Mouse (Mus musculus): Measurements from ENCODE around the gene Acvrl1.
A peak's percentile ranks its signal among the peaks of the same experiment; 100 is the strongest.

Gene Acvrl1

DNA sequence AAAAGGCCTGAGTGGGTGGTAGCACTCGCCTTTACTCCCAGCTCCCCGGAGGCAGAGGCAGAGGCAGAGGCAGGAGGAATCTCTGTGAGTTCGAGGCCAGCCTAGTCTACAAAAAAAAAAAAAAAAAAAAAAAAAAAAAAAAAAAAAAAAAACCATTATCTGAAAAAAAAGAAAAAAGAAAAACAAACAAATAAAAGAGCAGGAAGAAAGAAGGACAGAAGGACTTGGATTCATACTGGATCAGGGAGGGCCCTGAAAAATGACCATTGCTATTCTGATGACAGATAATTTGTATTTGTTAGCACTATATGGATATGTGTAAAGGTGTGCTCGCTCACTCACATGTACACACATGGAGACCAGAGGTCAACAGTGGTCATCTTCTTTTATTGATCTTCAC is 43.0 kb downstream of the Acvrl1 start:
- H3K36me3 ChIP-seq (ENCODE audit: insufficient read depth, low read length) = no peaks in the 10 kb centered on the region
- H3K27me3 ChIP-seq (ENCODE audit: insufficient read depth, low read length) = peaks cover 23% of the 10 kb centered on the region
- H3K4me3 ChIP-seq (replicated peaks; ENCODE audit: low read length) = no peak overlapping the region

DNA sequence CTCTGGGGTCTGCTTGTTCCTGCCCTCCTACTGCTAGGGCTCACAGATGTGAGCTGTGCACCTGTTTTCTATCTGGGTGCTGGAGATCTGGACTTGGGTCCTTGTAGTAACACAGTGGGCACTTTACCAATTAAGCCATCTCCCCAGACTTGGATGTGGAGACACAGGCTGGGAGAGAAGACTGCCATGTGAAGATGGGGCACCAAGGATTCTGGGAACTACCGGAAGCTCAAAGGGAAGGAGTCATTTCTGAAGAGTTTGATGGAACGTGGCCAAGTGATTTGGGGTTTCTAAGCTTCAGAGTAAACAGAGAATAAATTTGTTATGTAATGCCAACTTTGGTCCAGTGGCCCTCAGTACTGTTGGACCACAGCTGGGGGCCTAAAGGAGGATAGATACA is 43.7 kb downstream of the Acvrl1 start:
- H3K36me3 ChIP-seq (ENCODE audit: insufficient read depth, low read length) = no peaks in the 10 kb centered on the region
- TF ChIP-seq NANOG (IDR thresholded peaks at IDR 0.05; ENCODE audit: borderline replicate concordance, low read length) (no peak), POU5F1 (IDR thresholded peaks at IDR 0.05; ENCODE audit: borderline replicate concordance, low read length) (no peak), CTCF (conservative IDR thresholded peaks at IDR 0.05; ENCODE audit: low read length) (no peak)

More for the DNA sequence above, 43.0 kb downstream of the Acvrl1 start:
- TF ChIP-seq CTCF (conservative IDR thresholded peaks at IDR 0.05; ENCODE audit: low read length) (no peak), NANOG (IDR thresholded peaks at IDR 0.05; ENCODE audit: borderline replicate concordance, low read length) (no peak), POU5F1 (IDR thresholded peaks at IDR 0.05; ENCODE audit: borderline replicate concordance, low read length) (no peak)
- H3K4me1 ChIP-seq (replicated peaks; ENCODE audit: low read depth, low read length) = peaks cover 50% of the 10 kb centered on the region
- no peaks in the 10 kb centered on the region for H3K9me3 ChIP-seq (ENCODE audit: low read length)

GRCm38 (mm10) chr15:101173421-101174211 is 45.3 kb downstream of the Acvrl1 start, which contains the start of gene Acvr1b:
TSS of gene Acvr1b (plus strand) at chr15:101174067.
- H3K27me3 ChIP-seq (ENCODE audit: insufficient read depth, low read length) = peaks cover 18% of the 10 kb centered on the region
- no peaks in the 10 kb centered on the region for H3K36me3 ChIP-seq (ENCODE audit: insufficient read depth, low read length)
- peak within 1 kb of the TSS; percentile 91 for H3K4me3 ChIP-seq (replicated peaks; ENCODE audit: low read length)
- TF ChIP-seq POU5F1 (IDR thresholded peaks at IDR 0.05; ENCODE audit: borderline replicate concordance, low read length) (no peak), CTCF (conservative IDR thresholded peaks at IDR 0.05; ENCODE audit: low read length) (no peak), NANOG (IDR thresholded peaks at IDR 0.05; ENCODE audit: borderline replicate concordance, low read length) (no peak)
- H3K4me1 ChIP-seq (replicated peaks; ENCODE audit: low read depth, low read length) = peaks cover 61% of the 10 kb centered on the region
- H3K9me3 ChIP-seq (ENCODE audit: low read length) = no peaks in the 10 kb centered on the region

More for the DNA sequence above, 43.7 kb downstream of the Acvrl1 start:
- Histone ChIP-seq H3K9me3 (ENCODE audit: low read length) (no peaks in the 10 kb centered on the region), H3K4me3 (replicated peaks; ENCODE audit: low read length) (no peak overlapping the region), H3K27me3 (ENCODE audit: insufficient read depth, low read length) (peaks cover 23% of the 10 kb centered on the region), H3K4me1 (replicated peaks; ENCODE audit: low read depth, low read length) (peaks cover 54% of the 10 kb centered on the region)

DNA sequence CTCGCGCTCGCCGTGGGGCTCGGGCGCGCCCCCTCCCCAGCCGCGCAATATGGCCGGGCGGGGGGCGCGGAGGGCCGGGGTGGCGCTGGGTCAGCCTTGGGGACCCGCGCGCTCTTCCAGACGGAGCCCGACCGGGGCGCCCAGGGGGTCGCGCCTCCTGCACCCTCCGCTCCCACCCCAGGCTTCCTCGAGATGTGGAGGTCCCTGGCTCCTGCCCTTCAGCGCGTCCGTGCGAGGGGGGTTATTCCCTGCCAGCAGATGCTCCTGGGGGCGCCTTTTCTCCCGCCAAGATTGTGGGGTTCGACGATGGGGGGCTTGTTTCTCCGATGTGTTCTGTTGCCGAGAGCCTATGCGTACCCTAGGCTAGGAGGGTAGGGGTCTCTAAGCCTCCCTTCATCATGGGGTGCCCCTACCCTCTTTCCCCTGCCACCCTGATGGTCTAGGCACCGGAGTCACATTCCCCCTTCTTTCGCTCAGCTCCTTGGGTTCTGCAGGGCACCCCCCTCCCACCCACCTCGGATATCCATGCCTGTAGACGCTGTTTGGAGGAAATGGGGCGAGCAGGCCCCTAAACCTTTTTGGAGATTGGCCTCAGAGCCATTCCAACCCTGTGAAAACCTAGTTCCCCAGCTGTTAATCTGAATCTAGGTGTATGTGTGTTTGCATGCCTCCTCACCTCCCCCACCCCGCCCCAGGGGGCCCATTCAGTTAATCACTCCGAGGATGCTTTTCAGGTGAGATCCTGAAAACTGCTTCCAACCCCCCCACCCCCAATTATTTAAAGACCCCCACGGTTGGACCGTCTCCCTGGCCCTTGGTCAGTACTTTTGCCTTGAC is 46.2 kb downstream of the Acvrl1 start:
- no peaks in the 10 kb centered on the region for H3K36me3 ChIP-seq (ENCODE audit: insufficient read depth, low read length)

GRCm38 (mm10) chr15:101175131-101175460 is 46.8 kb downstream of the Acvrl1 start:
- Histone ChIP-seq H3K4me3 (replicated peaks; ENCODE audit: low read length) (peak overlapping the region; percentile 91), H3K9me3 (ENCODE audit: low read length) (no peaks in the 10 kb centered on the region), H3K36me3 (ENCODE audit: insufficient read depth, low read length) (no peaks in the 10 kb centered on the region; the same call in 1 of the 2 replicates), H3K27me3 (ENCODE audit: insufficient read depth, low read length) (peaks cover 18% of the 10 kb centered on the region), H3K4me1 (replicated peaks; ENCODE audit: low read depth, low read length) (peaks cover 70% of the 10 kb centered on the region)
- TF ChIP-seq NANOG (IDR thresholded peaks at IDR 0.05; ENCODE audit: borderline replicate concordance, low read length) = no peak
- no peak for TF ChIP-seq POU5F1 (IDR thresholded peaks at IDR 0.05; ENCODE audit: borderline replicate concordance, low read length)
- TF ChIP-seq CTCF (conservative IDR thresholded peaks at IDR 0.05; ENCODE audit: low read length) = no peak

More for the DNA sequence above, 46.2 kb downstream of the Acvrl1 start:
- Histone ChIP-seq H3K9me3 (ENCODE audit: low read length) (no peaks in the 10 kb centered on the region), H3K27me3 (ENCODE audit: insufficient read depth, low read length) (peaks cover 18% of the 10 kb centered on the region), H3K4me3 (replicated peaks; ENCODE audit: low read length) (peak overlapping the region; percentile 91), H3K4me1 (replicated peaks; ENCODE audit: low read depth, low read length) (peaks cover 65% of the 10 kb centered on the region)
- TF ChIP-seq POU5F1 (IDR thresholded peaks at IDR 0.05; ENCODE audit: borderline replicate concordance, low read length) (no peak), CTCF (conservative IDR thresholded peaks at IDR 0.05; ENCODE audit: low read length) (no peak), NANOG (IDR thresholded peaks at IDR 0.05; ENCODE audit: borderline replicate concordance, low read length) (no peak)

DNA sequence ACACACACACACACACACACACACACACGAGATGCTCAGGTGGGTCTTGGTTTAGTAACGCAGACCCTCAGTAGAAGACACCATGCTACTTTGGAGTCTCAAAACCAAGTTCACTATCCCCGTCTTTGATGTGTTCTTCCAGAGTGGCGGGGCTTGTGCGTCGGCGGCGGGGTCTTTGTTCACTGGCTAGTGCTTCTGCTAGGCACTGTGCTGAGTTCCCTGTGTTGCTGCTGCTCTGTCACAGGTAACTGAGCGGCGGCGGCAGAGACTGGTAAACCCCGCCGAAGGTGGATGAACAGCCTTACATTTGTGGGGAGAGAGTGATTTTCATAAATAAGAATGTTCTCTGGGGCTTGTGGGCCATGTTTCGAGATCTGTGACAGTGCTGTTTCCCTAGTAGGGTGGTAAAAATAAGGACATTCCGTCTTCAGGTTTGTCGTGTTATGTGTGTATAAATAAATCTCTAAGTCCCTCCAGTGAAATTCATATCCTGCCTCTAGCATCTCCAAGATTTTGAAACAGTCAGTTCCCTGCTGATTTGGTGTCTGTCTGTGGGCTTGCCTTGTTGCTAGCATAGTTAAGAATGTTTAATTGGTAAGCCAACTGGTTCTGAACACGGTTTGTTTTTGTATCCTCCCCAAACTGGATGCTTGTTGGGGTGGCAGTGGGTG is 47.4 kb downstream of the Acvrl1 start:
- H3K4me1 ChIP-seq (replicated peaks; ENCODE audit: low read depth, low read length) = peaks cover 70% of the 10 kb centered on the region
- TF ChIP-seq POU5F1 (IDR thresholded peaks at IDR 0.05; ENCODE audit: borderline replicate concordance, low read length) (no peak), NANOG (IDR thresholded peaks at IDR 0.05; ENCODE audit: borderline replicate concordance, low read length) (no peak)

DNA sequence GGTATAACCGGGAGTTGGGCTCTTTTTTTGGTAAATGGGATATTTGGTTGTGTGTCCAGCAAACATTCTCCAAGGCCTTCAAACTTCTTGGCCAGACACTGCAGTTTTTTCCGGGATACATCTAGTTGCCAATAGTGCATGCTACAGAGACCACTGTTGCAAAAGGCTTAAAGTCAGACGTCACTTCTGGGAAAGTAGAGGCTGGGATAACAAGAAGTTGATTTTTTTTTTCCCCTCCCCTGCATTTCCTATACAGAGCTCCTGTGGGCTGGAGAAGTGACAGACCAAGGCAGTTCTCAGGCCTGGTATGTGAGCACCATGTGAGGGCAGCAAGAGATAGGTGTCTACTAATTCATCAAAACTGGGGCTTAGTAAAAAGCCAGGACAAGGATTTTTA is 48.0 kb downstream of the Acvrl1 start:
- peaks cover 18% of the 10 kb centered on the region for H3K27me3 ChIP-seq (ENCODE audit: insufficient read depth, low read length)
- no peaks in the 10 kb centered on the region; the same call in 1 of the 2 replicates for H3K36me3 ChIP-seq (ENCODE audit: insufficient read depth, low read length)
- H3K4me3 ChIP-seq (replicated peaks; ENCODE audit: low read length) = no peak overlapping the region
- no peaks in the 10 kb centered on the region for H3K9me3 ChIP-seq (ENCODE audit: low read length)
- peaks cover 71% of the 10 kb centered on the region for H3K4me1 ChIP-seq (replicated peaks; ENCODE audit: low read depth, low read length)
- TF ChIP-seq NANOG (IDR thresholded peaks at IDR 0.05; ENCODE audit: borderline replicate concordance, low read length) (no peak), CTCF (conservative IDR thresholded peaks at IDR 0.05; ENCODE audit: low read length) (no peak), POU5F1 (IDR thresholded peaks at IDR 0.05; ENCODE audit: borderline replicate concordance, low read length) (no peak)

More for the DNA sequence above, 47.4 kb downstream of the Acvrl1 start:
- Histone ChIP-seq H3K27me3 (ENCODE audit: insufficient read depth, low read length) (peaks cover 18% of the 10 kb centered on the region), H3K4me3 (replicated peaks; ENCODE audit: low read length) (peak overlapping the region; percentile 91), H3K36me3 (ENCODE audit: insufficient read depth, low read length) (no peaks in the 10 kb centered on the region; the same call in 1 of the 2 replicates), H3K9me3 (ENCODE audit: low read length) (no peaks in the 10 kb centered on the region)

All from E14TG2a.4 (cell line).